Mouse (Mus musculus) embryonic facial prominence, embryonic 13.5 days (tissue): ENCODE measurements around the gene Ky. TPM values are rescaled to one million over a fixed set of nuclear protein-coding genes. Genes with fewer than 3 reads are reported as not detected.

Source experiments
- ATAC-seq: fragments of 200-750 bp; cut with Nextera tagmentation; 2 replicates; pipeline ENCODE4 v1.8.0; 2017; ENCODE audit warnings: low read depth; ENCODE audit not compliant: insufficient number of reproducible peaks, insufficient read depth, low FRiP score, low TSS enrichment
- H3K27ac ChIP-seq: fragments of 300-500 bp; sonication (generic); 2 replicates; pipeline ENCODE4 v1.5.1; 2015; ENCODE audit warnings: moderate library complexity, mild to moderate bottlenecking, inconsistent platforms
- H3K27me3 ChIP-seq: fragments of 300-500 bp; sonication (generic); 2 replicates; pipeline ENCODE4 v1.6.1; 2015; ENCODE audit warnings: mild to moderate bottlenecking, inconsistent platforms
- H3K36me3 ChIP-seq: fragments of 300-500 bp; sonication (generic); 2 replicates; pipeline ENCODE4 v1.6.1; 2015; ENCODE audit warnings: mild to moderate bottlenecking, inconsistent platforms
- H3K4me1 ChIP-seq: fragments of 300-500 bp; sonication (generic); 2 replicates; pipeline ENCODE4 v1.6.1; 2015; ENCODE audit warnings: inconsistent platforms
- H3K4me2 ChIP-seq: fragments of 300-500 bp; sonication (generic); 2 replicates; pipeline ENCODE4 v1.6.1; 2015; ENCODE audit warnings: moderate library complexity, mild to moderate bottlenecking, inconsistent platforms
- H3K4me3 ChIP-seq: fragments of 300-500 bp; sonication (generic); 2 replicates; pipeline ENCODE4 v1.5.1; 2015; ENCODE audit warnings: mild to moderate bottlenecking, inconsistent platforms
- H3K9ac ChIP-seq: fragments of 300-500 bp; sonication (generic); 2 replicates; pipeline ENCODE4 v1.6.1; 2015; ENCODE audit warnings: mild to moderate bottlenecking, inconsistent platforms
- H3K9me3 ChIP-seq: fragments of 300-500 bp; sonication (generic); 2 replicates; pipeline ENCODE4 v1.6.1; 2016; ENCODE audit warnings: inconsistent platforms
- WGBS: fragments of 180-500 bp; shearing (Covaris S2); methylation state at CpG from one replicate; pipeline ENCODE4 v1.1.7; 2015; ENCODE audit warnings: mixed read lengths; 5-methylcytosine and 5-hydroxymethylcytosine counted together
- polyA plus RNA-seq: library from polyadenylated mRNA; unstranded; fragments of >200 nt; fragmentation: Nextera tagmentation; extraction: Ambion mirVana; gene quantifications from 2 replicates; pipeline ENCODE4 v1.2.1, GENCODE M21; 2015

Gene Ky
- polyA plus RNA-seq, 1 experiment from 2014 or later = 0.13 TPM

GRCm38 (mm10) chr9:102494454-102494853 is 11.1 kb upstream of the Ky start:
- Histone ChIP-seq H3K4me2 (no peak overlapping the region), H3K9ac (no peak overlapping the region), H3K36me3 (no peaks in the 10 kb centered on the region), H3K4me3 (no peak overlapping the region), H3K27me3 (0 out of 2 replicates have a peak, but pooled peaks cover 2% of the 10 kb centered on the region), H3K9me3 (no peaks in the 10 kb centered on the region), H3K4me1 (no peaks in the 10 kb centered on the region), H3K27ac (no peak overlapping the region)
- 72% methylated on average over 9 of the region's 9 CpGs for WGBS
- no peak for ATAC-seq

- no peak overlapping the region for H3K4me2 ChIP-seq
- ATAC-seq = no peak
- H3K4me3 ChIP-seq = no peak overlapping the region
- 86% methylated on average over 4 of the region's 4 CpGs for WGBS
- no peaks in the 10 kb centered on the region for H3K36me3 ChIP-seq
- H3K9me3 ChIP-seq = no peaks in the 10 kb centered on the region
- no peaks in the 10 kb centered on the region for H3K4me1 ChIP-seq
- H3K27me3 ChIP-seq = 0 out of 2 replicates have a peak, but pooled peaks cover 2% of the 10 kb centered on the region
- no peak overlapping the region for H3K27ac ChIP-seq
- H3K9ac ChIP-seq = no peak overlapping the region
These were observed 10.3 kb upstream of the Ky start for GRCm38 (mm10) chr9:102495266-102495665.

DNA sequence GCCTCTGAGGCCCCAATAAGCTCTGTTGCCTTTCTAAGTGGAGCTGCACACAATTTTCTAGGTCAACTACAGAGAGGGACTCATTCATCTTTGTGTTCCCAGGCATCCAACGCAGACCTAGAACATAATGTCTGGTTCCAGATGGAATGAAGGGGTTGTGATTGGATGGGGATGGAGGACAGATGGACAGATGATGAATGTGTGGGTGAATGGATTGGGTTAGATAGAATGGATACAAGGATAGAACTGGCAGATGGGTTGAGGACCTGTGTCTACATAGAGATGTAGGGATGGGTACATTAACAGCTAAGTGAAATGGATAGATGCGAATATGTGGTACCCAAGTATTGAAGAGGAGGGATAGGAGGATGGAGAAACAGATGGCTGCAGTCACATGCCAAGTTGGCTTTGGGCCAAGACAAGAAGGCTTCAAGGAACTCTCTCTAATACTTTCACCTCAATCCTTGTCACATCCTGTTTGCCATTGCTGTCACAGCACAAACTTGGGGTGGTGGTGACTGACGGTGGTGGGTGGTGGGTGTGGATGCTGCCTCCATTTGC is 9.0 kb upstream of the Ky start:
- H3K27me3 ChIP-seq = 0 out of 2 replicates have a peak, but pooled peaks cover 2% of the 10 kb centered on the region
- H3K4me3 ChIP-seq = no peak overlapping the region
- ATAC-seq = no peak

DNA sequence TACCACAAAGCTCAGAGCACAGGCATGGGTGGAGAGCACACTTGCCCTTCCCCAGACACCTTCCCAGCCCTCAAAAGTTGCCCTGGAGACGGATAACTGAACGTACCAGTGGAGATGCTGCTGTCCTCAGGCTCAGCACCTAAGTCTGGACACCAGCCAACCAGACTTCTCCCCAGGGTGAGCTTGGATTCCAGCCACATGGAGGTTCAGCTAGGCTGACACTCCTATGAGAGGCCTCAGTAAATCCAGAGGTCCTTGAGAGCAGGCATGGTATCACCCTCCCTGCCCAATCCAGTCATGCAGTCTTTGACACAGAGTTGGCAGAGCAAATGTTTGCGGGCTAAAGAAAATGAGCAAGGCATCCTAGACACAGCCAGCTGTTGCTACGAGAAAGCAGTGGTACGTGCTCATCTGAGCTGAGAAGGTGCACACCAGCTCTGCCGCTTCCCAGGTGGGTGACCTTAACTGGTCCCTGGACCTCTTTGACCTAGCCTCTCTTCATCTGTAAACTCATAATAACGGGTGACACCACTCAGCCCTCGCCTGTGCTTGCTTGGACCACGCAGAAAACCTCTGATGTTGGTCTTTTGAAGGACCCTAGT is 8.4 kb upstream of the Ky start:
- H3K4me3 ChIP-seq = no peak overlapping the region
- no peaks in the 10 kb centered on the region for H3K9me3 ChIP-seq
- H3K27ac ChIP-seq = no peak overlapping the region
- no peak overlapping the region for H3K9ac ChIP-seq
- H3K27me3 ChIP-seq = 0 out of 2 replicates have a peak, but pooled peaks cover 2% of the 10 kb centered on the region
- no peak for ATAC-seq
- 81% methylated on average over 9 of the region's 9 CpGs for WGBS
- no peak overlapping the region for H3K4me2 ChIP-seq
- no peaks in the 10 kb centered on the region for H3K36me3 ChIP-seq
- no peaks in the 10 kb centered on the region for H3K4me1 ChIP-seq

More for the DNA sequence above, 9.0 kb upstream of the Ky start:
- no peaks in the 10 kb centered on the region for H3K9me3 ChIP-seq
- no peaks in the 10 kb centered on the region for H3K36me3 ChIP-seq
- no peaks in the 10 kb centered on the region for H3K4me1 ChIP-seq
- H3K27ac ChIP-seq = no peak overlapping the region
- H3K9ac ChIP-seq = no peak overlapping the region
- no peak overlapping the region for H3K4me2 ChIP-seq
- 91% methylated on average over 3 of the region's 3 CpGs for WGBS

DNA sequence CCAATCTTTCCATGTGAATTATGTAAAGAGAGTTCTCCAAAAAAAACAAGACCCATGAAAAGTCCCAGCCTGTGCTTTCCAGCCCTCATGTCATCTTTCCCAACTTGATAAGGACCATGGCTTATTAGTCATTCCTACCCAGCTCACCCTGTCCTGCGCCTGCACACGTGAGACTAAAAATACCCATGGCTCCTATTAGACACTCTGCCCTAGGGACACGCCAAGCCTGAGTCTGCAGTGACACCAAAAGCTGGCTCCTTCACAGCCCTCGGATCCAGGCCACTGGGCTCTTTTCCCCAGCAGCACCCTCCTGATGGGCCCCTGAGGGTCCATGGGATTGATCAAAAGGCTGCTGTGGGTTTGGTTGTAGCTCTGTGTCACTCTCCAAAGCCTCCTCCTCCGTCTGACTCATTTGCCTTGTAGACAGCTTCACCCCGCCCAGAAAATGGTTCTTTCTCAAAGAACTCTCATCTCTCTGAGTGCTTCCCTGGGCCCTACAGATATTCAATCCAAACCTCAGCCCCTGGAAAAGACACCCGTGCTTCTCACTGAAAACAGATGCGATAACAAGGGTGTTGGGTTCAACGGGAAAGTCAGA is 7.6 kb upstream of the Ky start:
- Histone ChIP-seq H3K4me1 (no peaks in the 10 kb centered on the region), H3K4me2 (no peak overlapping the region), H3K9ac (no peak overlapping the region), H3K36me3 (no peaks in the 10 kb centered on the region), H3K4me3 (no peak overlapping the region), H3K27ac (no peak overlapping the region), H3K27me3 (0 out of 2 replicates have a peak, but pooled peaks cover 2% of the 10 kb centered on the region), H3K9me3 (no peaks in the 10 kb centered on the region)
- WGBS = 75% methylated on average over 9 of the region's 9 CpGs
- no peak for ATAC-seq

GRCm38 (mm10) chr9:102498701-102499100 is 6.8 kb upstream of the Ky start:
- 0 out of 2 replicates have a peak, but pooled peaks cover 5% of the 10 kb centered on the region for H3K27me3 ChIP-seq
- 89% methylated on average over 6 of the region's 6 CpGs for WGBS
- no peak overlapping the region for H3K27ac ChIP-seq
- no peaks in the 10 kb centered on the region for H3K4me1 ChIP-seq
- H3K36me3 ChIP-seq = no peaks in the 10 kb centered on the region
- H3K4me3 ChIP-seq = no peak overlapping the region
- no peaks in the 10 kb centered on the region for H3K9me3 ChIP-seq
- H3K9ac ChIP-seq = no peak overlapping the region
- no peak for ATAC-seq
- H3K4me2 ChIP-seq = no peak overlapping the region

- Histone ChIP-seq H3K27me3 (0 out of 2 replicates have a peak, but pooled peaks cover 9% of the 10 kb centered on the region), H3K9ac (no peak overlapping the region), H3K4me3 (no peak overlapping the region), H3K36me3 (no peaks in the 10 kb centered on the region), H3K4me2 (no peak overlapping the region), H3K9me3 (no peaks in the 10 kb centered on the region), H3K27ac (no peak overlapping the region), H3K4me1 (no peaks in the 10 kb centered on the region)
- WGBS = 90% methylated on average over 4 of the region's 4 CpGs
- no peak for ATAC-seq
These were observed 6.3 kb upstream of the Ky start for GRCm38 (mm10) chr9:102499266-102499665.

GRCm38 (mm10) chr9:102499746-102500145 is 5.8 kb upstream of the Ky start:
- Histone ChIP-seq H3K36me3 (no peaks in the 10 kb centered on the region), H3K9ac (no peak overlapping the region), H3K4me1 (no peaks in the 10 kb centered on the region), H3K4me3 (no peak overlapping the region), H3K4me2 (no peak overlapping the region), H3K27ac (no peak overlapping the region), H3K27me3 (peaks cover 12% of the 10 kb centered on the region), H3K9me3 (no peaks in the 10 kb centered on the region)
- ATAC-seq = no peak

- Histone ChIP-seq H3K36me3 (no peaks in the 10 kb centered on the region), H3K4me1 (peaks cover 8% of the 10 kb centered on the region), H3K4me3 (no peak overlapping the region), H3K27ac (no peak overlapping the region), H3K27me3 (peaks cover 25% of the 10 kb centered on the region), H3K9ac (no peak overlapping the region), H3K4me2 (no peak overlapping the region), H3K9me3 (no peaks in the 10 kb centered on the region)
- WGBS = 67% methylated on average over 4 of the region's 4 CpGs
- no peak for ATAC-seq
These were observed 4.4 kb upstream of the Ky start for GRCm38 (mm10) chr9:102501113-102501512.

DNA sequence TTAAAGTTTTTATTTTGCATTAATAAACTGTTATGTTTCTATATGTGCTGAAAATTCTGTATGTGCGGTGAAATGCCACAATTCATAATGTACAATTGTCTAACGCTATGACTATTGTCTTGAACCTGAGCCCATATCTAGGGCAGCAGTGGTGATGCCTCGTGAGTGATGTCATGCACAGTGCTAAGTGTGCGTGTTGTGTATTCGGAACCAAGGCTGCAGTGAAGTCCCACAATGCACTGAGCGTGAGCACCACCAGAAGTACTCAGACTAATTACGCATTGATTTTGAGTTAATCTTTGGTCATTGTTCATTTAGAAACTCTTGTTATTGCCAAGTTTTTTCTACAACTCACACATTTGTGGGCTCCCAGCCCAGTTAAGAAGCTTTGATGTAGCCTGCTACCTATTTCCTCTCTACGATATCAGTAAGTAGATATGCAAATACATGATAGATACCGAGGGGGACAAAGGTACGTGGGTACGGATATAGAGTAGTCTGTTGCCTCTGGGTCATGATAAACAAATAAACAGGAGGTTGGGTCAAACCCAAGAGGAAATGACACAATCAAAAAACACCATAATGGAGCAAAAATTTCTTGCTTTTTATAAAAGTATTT is 3.4 kb upstream of the Ky start:
- no peak for ATAC-seq
- WGBS = 81% methylated on average over 11 of the region's 11 CpGs
- H3K4me3 ChIP-seq = no peak overlapping the region

DNA sequence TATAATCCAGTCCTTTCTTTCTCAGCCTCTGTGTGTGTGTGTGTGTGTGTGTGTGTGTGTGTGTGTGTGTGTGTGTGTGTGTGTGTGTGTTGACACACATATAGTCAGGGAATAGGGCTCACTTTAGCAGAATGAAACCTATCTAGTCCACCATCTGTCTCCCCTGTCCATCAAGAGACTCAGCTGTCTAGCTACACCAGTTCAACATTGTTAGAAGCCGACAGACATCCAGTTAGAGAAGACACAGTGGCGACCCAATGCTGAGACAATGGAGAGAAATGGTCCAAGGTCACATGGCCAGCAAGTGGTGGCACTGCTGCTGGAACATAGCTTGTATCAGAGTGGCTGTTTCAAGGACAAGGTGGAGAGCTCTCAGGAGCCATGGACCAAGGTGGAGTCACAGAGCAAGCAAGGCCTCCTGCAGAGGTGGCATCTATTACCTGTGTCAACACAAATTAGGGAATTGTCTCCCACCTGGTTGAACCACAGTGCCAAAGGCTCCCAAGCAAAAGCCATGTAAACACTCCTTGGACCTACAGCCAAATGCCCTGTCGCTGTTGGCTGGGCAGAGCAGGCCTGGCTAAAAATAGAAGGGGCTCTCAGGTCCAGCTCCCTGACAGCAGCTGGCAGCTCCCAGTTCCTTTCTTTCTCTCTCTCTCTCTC is 703 bp upstream of the Ky start:
- no peaks in the 10 kb centered on the region for H3K9me3 ChIP-seq
- peaks cover 12% of the 10 kb centered on the region for H3K4me1 ChIP-seq
- ATAC-seq = no peak
- H3K4me2 ChIP-seq = no peak overlapping the region
- no peak overlapping the region for H3K4me3 ChIP-seq
- peaks cover 48% of the 10 kb centered on the region for H3K27me3 ChIP-seq
- 78% methylated on average over 3 of the region's 3 CpGs for WGBS
- H3K9ac ChIP-seq = no peak overlapping the region
- H3K36me3 ChIP-seq = no peaks in the 10 kb centered on the region
- no peak overlapping the region for H3K27ac ChIP-seq

More for the DNA sequence above, 3.4 kb upstream of the Ky start:
- no peak overlapping the region for H3K27ac ChIP-seq
- peaks cover 33% of the 10 kb centered on the region for H3K27me3 ChIP-seq
- H3K9ac ChIP-seq = no peak overlapping the region
- no peak overlapping the region for H3K4me2 ChIP-seq
- H3K36me3 ChIP-seq = no peaks in the 10 kb centered on the region
- peaks cover 12% of the 10 kb centered on the region for H3K4me1 ChIP-seq
- H3K9me3 ChIP-seq = no peaks in the 10 kb centered on the region
